33 mouse cellular contexts compared by ENCODE assay signal in the genomic region with DNA sequence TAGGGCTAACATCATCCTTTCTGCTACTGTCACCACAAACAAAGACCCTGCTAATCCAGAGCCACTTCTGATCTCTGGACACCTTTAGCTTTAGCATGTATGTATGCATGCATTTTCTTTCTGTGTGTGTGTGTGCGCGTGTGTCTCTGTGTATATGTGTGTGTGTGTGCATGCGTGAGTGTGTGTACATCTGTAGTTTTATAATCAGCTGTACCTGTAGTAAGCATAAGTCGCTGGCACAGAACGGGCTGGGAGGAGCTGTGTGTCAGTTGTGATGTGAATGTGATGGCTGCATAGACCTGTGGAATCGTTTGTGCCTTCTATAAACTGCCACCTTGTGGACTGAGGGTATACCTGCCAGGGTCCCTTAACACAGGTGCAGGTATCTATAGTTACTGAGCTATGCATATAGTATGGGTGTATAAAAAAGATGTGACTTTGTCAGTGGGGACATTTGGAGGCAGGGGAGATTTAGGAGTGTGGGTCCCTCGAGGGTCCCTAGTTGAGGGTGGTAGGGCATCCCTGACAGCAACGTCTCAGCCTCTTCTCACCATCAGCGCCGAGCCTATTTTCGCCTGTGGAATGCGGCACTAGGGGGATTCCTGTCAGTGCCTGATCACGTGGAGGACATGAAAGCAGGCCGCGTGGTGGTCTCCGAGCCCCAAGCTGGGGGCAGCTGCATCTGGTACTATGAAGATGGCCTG. TPM values are rescaled to one million over a fixed set of nuclear protein-coding genes. Genes with fewer than 3 reads are reported as not detected.
A peak's percentile ranks its signal among the peaks of the same experiment; 100 is the strongest.
DNase-seq lines count a peak whose midpoint lies in the region; ATAC-seq and TF ChIP-seq lines count a peak whose summit lies in the region.
"Had no signal": no experiment of that assay in that cellular context is flagged by ENCODE, and none has a peak within 500 bp of the region (broad histone marks: within the 10 kb centered on the region; RNA-seq: fewer than 3 reads in every experiment).

No protein-coding gene starts in this region.

- DNase-seq in CD4-positive, CD25-positive, alpha-beta regulatory T cell, adult 2 months (ENCODE audit: low read depth, low spot score): peak; percentile 45
- peak; percentile 25 for DNase-seq in hindbrain, postnatal 0 days (ENCODE audit: low spot score)
- no peak for DNase-seq in spleen, adult 2 months (ENCODE audit: low read depth in 1 of 2, low spot score in 2 of 2)
- DNase-seq in spleen, adult 12 weeks (ENCODE audit: low spot score): no peak
- DNase-seq in stomach, postnatal 0 days (ENCODE audit: low spot score): no peak
- DNase-seq in ovary, postnatal 36 days (ENCODE audit: low spot score): no peak
- DNase-seq: adrenal gland, postnatal 10 days; adrenal gland, postnatal 36 days; cerebellum, adult 18-20 months; cerebellum, adult 9-10 months; cerebellum, postnatal 14 days; gastrocnemius, postnatal 25 days; heart, adult 11 months had no signal

- H3K4me2 ChIP-seq in hindbrain, postnatal 0 days (ENCODE audit: low read depth, low read length): no peak overlapping the region
- no peak overlapping the region for H3K4me2 ChIP-seq in hindbrain, embryonic 13.5 days
- no peak overlapping the region for H3K4me2 ChIP-seq in stomach, postnatal 0 days (replicated peaks; ENCODE audit: low read depth)
- H3K4me2 ChIP-seq: embryonic facial prominence, embryonic 12.5 days; embryonic facial prominence, embryonic 15.5 days; heart, embryonic 11.5 days; hindbrain, embryonic 12.5 days had no signal

- H3K27ac ChIP-seq in hindbrain, postnatal 0 days: no peak overlapping the region
- H3K27ac ChIP-seq in hindbrain, embryonic 13.5 days: no peak overlapping the region
- peak overlapping the region; percentile 37; the same call in 1 of the 2 replicates for H3K27ac ChIP-seq in spleen, adult 2 months (ENCODE audit: insufficient read depth, low read length)
- H3K27ac ChIP-seq in stomach, postnatal 0 days (replicated peaks): no peak overlapping the region
- H3K27ac ChIP-seq: embryonic facial prominence, embryonic 12.5 days; embryonic facial prominence, embryonic 15.5 days; hindbrain, embryonic 12.5 days had no signal

- no peak for ATAC-seq in CD4-positive, CD25-positive, alpha-beta regulatory T cell, adult 4 months
- ATAC-seq in hindbrain, postnatal 0 days: no peak
- no peak for ATAC-seq in hindbrain, embryonic 13.5 days (ENCODE audit: low FRiP score)
- no peak for ATAC-seq in stomach, postnatal 0 days (ENCODE audit: low FRiP score, low TSS enrichment)
- ATAC-seq: forebrain, embryonic 14.5 days; hindbrain, embryonic 16.5 days; intestine, postnatal 0 days; Patski had no signal

- H3K27me3 ChIP-seq in hindbrain, postnatal 0 days (ENCODE audit: insufficient read depth, low read length): no peaks in the 10 kb centered on the region
- no peaks in the 10 kb centered on the region for H3K27me3 ChIP-seq in hindbrain, embryonic 13.5 days
- no peaks in the 10 kb centered on the region for H3K27me3 ChIP-seq in spleen, adult 2 months (ENCODE audit: control insufficient read depth, insufficient read depth, low read length)
- H3K27me3 ChIP-seq in stomach, postnatal 0 days (ENCODE audit: control insufficient read depth, insufficient read depth, low read length): no peaks in the 10 kb centered on the region
- H3K27me3 ChIP-seq: embryonic facial prominence, embryonic 12.5 days; embryonic facial prominence, embryonic 15.5 days; Patski had no signal

- no peak overlapping the region for H3K9ac ChIP-seq in hindbrain, postnatal 0 days (replicated peaks; ENCODE audit: low read length)
- no peak overlapping the region for H3K9ac ChIP-seq in hindbrain, embryonic 13.5 days
- no peak overlapping the region for H3K9ac ChIP-seq in stomach, postnatal 0 days (ENCODE audit: low read length)
- H3K9ac ChIP-seq: embryonic facial prominence, embryonic 12.5 days; embryonic facial prominence, embryonic 15.5 days; hindbrain, embryonic 12.5 days had no signal

- no peaks in the 10 kb centered on the region for H3K36me3 ChIP-seq in hindbrain, postnatal 0 days (ENCODE audit: insufficient read depth, low read length)
- no peaks in the 10 kb centered on the region for H3K36me3 ChIP-seq in hindbrain, embryonic 13.5 days
- peaks cover 10% of the 10 kb centered on the region for H3K36me3 ChIP-seq in spleen, adult 2 months (ENCODE audit: control insufficient read depth, insufficient read depth, low read length)
- H3K36me3 ChIP-seq in stomach, postnatal 0 days (ENCODE audit: control insufficient read depth, insufficient read depth, low read length): no peaks in the 10 kb centered on the region
- H3K36me3 ChIP-seq: embryonic facial prominence, embryonic 12.5 days; embryonic facial prominence, embryonic 15.5 days; G1E; hindbrain, embryonic 12.5 days had no signal

- H3K9me3 ChIP-seq in hindbrain, postnatal 0 days (ENCODE audit: low read length): no peaks in the 10 kb centered on the region
- no peaks in the 10 kb centered on the region for H3K9me3 ChIP-seq in hindbrain, embryonic 13.5 days
- no peaks in the 10 kb centered on the region for H3K9me3 ChIP-seq in stomach, postnatal 0 days (ENCODE audit: control insufficient read depth, low read length)
- H3K9me3 ChIP-seq: embryonic facial prominence, embryonic 12.5 days; embryonic facial prominence, embryonic 15.5 days; G1E; hindbrain, embryonic 12.5 days had no signal

- no peak for TF ChIP-seq POLR2A in spleen, adult 2 months (IDR thresholded peaks at IDR 0.05; ENCODE audit: low read depth, low read length)

- H3K4me1 ChIP-seq in hindbrain, postnatal 0 days (ENCODE audit: insufficient read depth, low read length): no peaks in the 10 kb centered on the region
- no peaks in the 10 kb centered on the region for H3K4me1 ChIP-seq in hindbrain, embryonic 13.5 days (replicated peaks)
- H3K4me1 ChIP-seq in spleen, adult 2 months (ENCODE audit: control insufficient read depth, insufficient read depth, insufficient read length): peaks cover 14% of the 10 kb centered on the region; the same call in 1 of the 2 replicates
- H3K4me1 ChIP-seq in stomach, postnatal 0 days (replicated peaks; ENCODE audit: control insufficient read depth, insufficient read depth): no peaks in the 10 kb centered on the region
- H3K4me1 ChIP-seq: embryonic facial prominence, embryonic 12.5 days; embryonic facial prominence, embryonic 15.5 days; hindbrain, embryonic 12.5 days had no signal

- 81% methylated on average over 16 of the region's 16 CpGs for WGBS in hindbrain, postnatal 0 days
- 87% methylated on average over 16 of the region's 16 CpGs for WGBS in hindbrain, embryonic 13.5 days
- 87% methylated on average over 16 of the region's 16 CpGs for WGBS in spleen, adult 2 months
- WGBS in stomach, postnatal 0 days: 77% methylated on average over 16 of the region's 16 CpGs

- no peak overlapping the region for H3K4me3 ChIP-seq in hindbrain, postnatal 0 days (ENCODE audit: low read length)
- H3K4me3 ChIP-seq in hindbrain, embryonic 13.5 days: no peak overlapping the region
- H3K4me3 ChIP-seq in spleen, adult 2 months (ENCODE audit: extremely low read depth, insufficient read depth, insufficient read length): no peak overlapping the region
- H3K4me3 ChIP-seq in stomach, postnatal 0 days (ENCODE audit: low read depth, low read length): no peak overlapping the region
- H3K4me3 ChIP-seq: embryonic facial prominence, embryonic 12.5 days; embryonic facial prominence, embryonic 15.5 days; hindbrain, embryonic 12.5 days had no signal

- no peak for TF ChIP-seq EP300 in stomach, postnatal 0 days (optimal IDR thresholded peaks at IDR 0.05)

- TF ChIP-seq CTCF in hindbrain, postnatal 0 days (IDR thresholded peaks at IDR 0.05; ENCODE audit: low read depth): peak; percentile 39; the same call in 1 of the 2 replicates
- TF ChIP-seq CTCF in spleen, adult 2 months (IDR thresholded peaks at IDR 0.05; ENCODE audit: extremely low read depth, insufficient read depth, insufficient read length, insufficient replicate concordance): no peak
- TF ChIP-seq CTCF in stomach, postnatal 0 days (IDR thresholded peaks at IDR 0.05; ENCODE audit: low read depth): 0 out of 2 replicates have a peak, but pooled peaks have one; percentile 6

RNA-seq across cellular contexts. Expression of a gene that starts 4.2 kb away (rescaled TPM):
- polyA plus RNA-seq in CD4-positive, CD25-positive, alpha-beta regulatory T cell, adult 4 months (2017; shearing (Covaris generic)): 1,000 to 10,000 TPM; 2,918 to 3,094 TPM
- total RNA-seq in hindbrain, postnatal 0 days (2014; rRNA removed): not detected in 2 replicates
- polyA plus RNA-seq in hindbrain, postnatal 0 days (2015; fragmentation: Nextera tagmentation; extraction: Ambion mirVana): 2.7 TPM in 2 replicates
- 3.9 TPM in 2 replicates for polyA plus RNA-seq in hindbrain, embryonic 13.5 days (2015; fragmentation: Nextera tagmentation; extraction: Ambion mirVana)
- polyA plus RNA-seq in spleen, adult 2 months (2012; rRNA removed): 400 and 461 TPM in 2 replicates
- 18.0 and 20.3 TPM in 2 replicates for polyA plus RNA-seq in stomach, postnatal 0 days (2015; fragmentation: Nextera tagmentation; extraction: Ambion mirVana)
- polyA plus RNA-seq: Patski had no signal

RNA-seq across cellular contexts. Expression of a gene that starts 11.7 kb away (rescaled TPM):
- 10 to 100 TPM; 31.2 to 54.2 TPM for polyA plus RNA-seq in CD4-positive, CD25-positive, alpha-beta regulatory T cell, adult 4 months (2017; shearing (Covaris generic))
- total RNA-seq in hindbrain, postnatal 0 days (2014; rRNA removed): 3.5 and 8.9 TPM in 2 replicates
- polyA plus RNA-seq in hindbrain, postnatal 0 days (2015; fragmentation: Nextera tagmentation; extraction: Ambion mirVana): 14.0 and 14.6 TPM in 2 replicates
- 14.7 and 16.0 TPM in 2 replicates for polyA plus RNA-seq in hindbrain, embryonic 13.5 days (2015; fragmentation: Nextera tagmentation; extraction: Ambion mirVana)
- polyA plus RNA-seq in spleen, adult 2 months (2012; rRNA removed): 33.7 and 43.0 TPM in 2 replicates
- 1.3 TPM in 2 replicates for polyA plus RNA-seq in stomach, postnatal 0 days (2015; fragmentation: Nextera tagmentation; extraction: Ambion mirVana)

RNA-seq across cellular contexts. Expression of a gene that starts 30.1 kb away (rescaled TPM):
- 10 to 100 TPM; 20.9 to 28.2 TPM for polyA plus RNA-seq in CD4-positive, CD25-positive, alpha-beta regulatory T cell, adult 4 months (2017; shearing (Covaris generic))
- 1.7 and 2.8 TPM in 2 replicates for total RNA-seq in hindbrain, postnatal 0 days (2014; rRNA removed)
- polyA plus RNA-seq in hindbrain, postnatal 0 days (2015; fragmentation: Nextera tagmentation; extraction: Ambion mirVana): 5.9 and 6.7 TPM in 2 replicates
- polyA plus RNA-seq in hindbrain, embryonic 13.5 days (2015; fragmentation: Nextera tagmentation; extraction: Ambion mirVana): 0.49 and 1.1 TPM in 2 replicates
- polyA plus RNA-seq in spleen, adult 2 months (2012; rRNA removed): 4.3 and 5.3 TPM in 2 replicates
- polyA plus RNA-seq in stomach, postnatal 0 days (2015; fragmentation: Nextera tagmentation; extraction: Ambion mirVana): 15.6 and 21.6 TPM in 2 replicates
- total RNA-seq: adrenal gland, postnatal 36 days; gastrocnemius, adult 8-10 months; gastrocnemius, postnatal 25 days; heart, postnatal 25 days had no signal
- polyA plus RNA-seq: heart, postnatal 0 days had no signal

RNA-seq across cellular contexts. Expression of a gene that starts 37.0 kb away (rescaled TPM):
- 1 to 10 TPM in 1 of 2 experiments, under 1 TPM in 1; 0.85 to 1.3 TPM for polyA plus RNA-seq in CD4-positive, CD25-positive, alpha-beta regulatory T cell, adult 4 months (2017; shearing (Covaris generic))
- not detected in 2 replicates for total RNA-seq in hindbrain, postnatal 0 days (2014; rRNA removed)
- not detected in 2 replicates for polyA plus RNA-seq in hindbrain, postnatal 0 days (2015; fragmentation: Nextera tagmentation; extraction: Ambion mirVana)
- polyA plus RNA-seq in hindbrain, embryonic 13.5 days (2015; fragmentation: Nextera tagmentation; extraction: Ambion mirVana): not detected in 2 replicates
- polyA plus RNA-seq in spleen, adult 2 months (2012; rRNA removed): 3.6 and 3.8 TPM in 2 replicates
- polyA plus RNA-seq in stomach, postnatal 0 days (2015; fragmentation: Nextera tagmentation; extraction: Ambion mirVana): not detected in 2 replicates
- total RNA-seq: adrenal gland, postnatal 36 days; G1E; gastrocnemius, adult 8-10 months; gastrocnemius, postnatal 25 days; heart, adult 8-10 months; heart, postnatal 25 days; hematopoietic stem cell, adult 5-6 weeks had no signal
- polyA plus RNA-seq: embryonic facial prominence, embryonic 12.5 days; embryonic facial prominence, embryonic 15.5 days; forebrain, embryonic 11.5 days; forebrain, embryonic 14.5 days; frontal cortex, adult 2 months; G1E; heart, embryonic 11.5 days; heart, embryonic 14.5 days; heart, postnatal 0 days; hindbrain, embryonic 12.5 days; hindbrain, embryonic 16.5 days; intestine, embryonic 14.5 days; intestine, postnatal 0 days; Patski had no signal

RNA-seq across cellular contexts. Expression of a gene that starts 37.9 kb away (rescaled TPM):
- 1,000 to 10,000 TPM in 1 of 2 experiments, 100 to 1,000 TPM in 1; 977 to 1,004 TPM for polyA plus RNA-seq in CD4-positive, CD25-positive, alpha-beta regulatory T cell, adult 4 months (2017; shearing (Covaris generic))
- 220 and 259 TPM in 2 replicates for total RNA-seq in hindbrain, postnatal 0 days (2014; rRNA removed)
- polyA plus RNA-seq in hindbrain, postnatal 0 days (2015; fragmentation: Nextera tagmentation; extraction: Ambion mirVana): 553 and 564 TPM in 2 replicates
- polyA plus RNA-seq in hindbrain, embryonic 13.5 days (2015; fragmentation: Nextera tagmentation; extraction: Ambion mirVana): 371 and 393 TPM in 2 replicates
- polyA plus RNA-seq in spleen, adult 2 months (2012; rRNA removed): 1,465 and 2,211 TPM in 2 replicates
- polyA plus RNA-seq in stomach, postnatal 0 days (2015; fragmentation: Nextera tagmentation; extraction: Ambion mirVana): 522 and 533 TPM in 2 replicates

Comparison
In these comparisons a context has a peak if more than half of its experiments do, and no peak if none do; other contexts are left out.
1. DNase-seq: peak in CD4-positive, CD25-positive, alpha-beta regulatory T cell, adult 2 months (single experiment) and hindbrain, postnatal 0 days (single experiment); none in spleen, adult 2 months (0 of 2), spleen, adult 12 weeks (single experiment), stomach, postnatal 0 days (single experiment) and ovary, postnatal 36 days (single experiment).
2. RNA of a gene that starts 4.2 kb away (polyA plus RNA-seq): 2,918 to 3,094 TPM in CD4-positive, CD25-positive, alpha-beta regulatory T cell, adult 4 months and 400 to 461 TPM in spleen, adult 2 months; 18.0 to 20.3 TPM in stomach, postnatal 0 days, 3.9 TPM in hindbrain, embryonic 13.5 days and 2.7 TPM in hindbrain, postnatal 0 days; every median in the first group is over 10 times any median in the second.